Mouse (Mus musculus): ENCODE data around the gene Aff2. TPM values are rescaled to one million over a fixed set of nuclear protein-coding genes. Genes with fewer than 3 reads are reported as not detected.

Gene Aff2
- total and polyA plus RNA-seq, 3 experiments = under 0.01 TPM; not detected in 2

DNA sequence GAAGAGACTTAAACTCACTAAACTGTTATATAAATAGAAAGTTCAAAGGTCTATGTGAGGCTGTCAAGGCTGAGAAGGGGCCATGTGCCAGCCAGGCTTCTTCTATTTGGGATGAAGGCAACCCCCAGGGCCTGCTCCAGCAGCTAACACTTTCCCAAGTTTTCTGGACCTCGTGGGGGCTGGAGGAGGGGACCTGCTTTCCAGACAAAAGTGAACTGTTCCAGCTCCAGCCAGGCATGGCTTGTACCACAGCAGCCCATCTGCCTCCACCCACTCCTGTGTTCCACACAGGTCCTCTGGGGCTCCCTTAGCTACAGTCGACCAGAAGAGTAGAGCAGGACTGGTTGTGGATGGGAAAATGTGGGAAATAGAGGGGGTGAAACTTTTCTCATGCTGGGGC is 4.1 kb downstream of the Aff2 start:
- DNase-seq (ENCODE audit: low spot score) (no peak), ATAC-seq (ENCODE audit: extremely low read depth, insufficient number of reproducible peaks, low FRiP score, poor library complexity, severe bottlenecking) (no peak)
- TF ChIP-seq GATA2 (IDR thresholded peaks at IDR 0.05; ENCODE audit: borderline replicate concordance, low read depth, low read length) (no peak), GATA1 (IDR thresholded peaks at IDR 0.05; ENCODE audit: borderline replicate concordance, low read length) (no peak)
- Histone ChIP-seq H3K36me3 (replicated peaks) (no peaks in the 10 kb centered on the region), H3K4me3 (ENCODE audit: low read depth, low read length) (no peak overlapping the region), H3K27me3 (ENCODE audit: insufficient read depth, low read length) (no peaks in the 10 kb centered on the region), H3K9me3 (replicated peaks) (no peaks in the 10 kb centered on the region), H3K4me1 (ENCODE audit: insufficient read depth, low read depth, low read length) (no peaks in the 10 kb centered on the region)

- ATAC-seq (ENCODE audit: extremely low read depth, insufficient number of reproducible peaks, low FRiP score, poor library complexity, severe bottlenecking) (no peak), DNase-seq (ENCODE audit: low spot score) (no peak)
- TF ChIP-seq GATA1 (IDR thresholded peaks at IDR 0.05; ENCODE audit: borderline replicate concordance, low read length) = no peak
- TF ChIP-seq TAL1 (conservative IDR thresholded peaks at IDR 0.05; ENCODE audit: low read depth, low read length) = no peak
- no peak for TF ChIP-seq POLR2AphosphoS5 (IDR thresholded peaks at IDR 0.05; ENCODE audit: insufficient replicate concordance, low read depth, low read length)
- no peak for TF ChIP-seq GATA2 (IDR thresholded peaks at IDR 0.05; ENCODE audit: borderline replicate concordance, low read depth, low read length)
- TF ChIP-seq CTCF (IDR thresholded peaks at IDR 0.05; ENCODE audit: low read depth, low read length) = no peak
- H3K4me3 ChIP-seq (ENCODE audit: low read depth, low read length) = no peak overlapping the region
- no peaks in the 10 kb centered on the region for H3K4me1 ChIP-seq (ENCODE audit: insufficient read depth, low read depth, low read length)
- H3K9me3 ChIP-seq (replicated peaks) = no peaks in the 10 kb centered on the region
- H3K27me3 ChIP-seq (ENCODE audit: insufficient read depth, low read length) = no peaks in the 10 kb centered on the region
- H3K36me3 ChIP-seq (replicated peaks) = no peaks in the 10 kb centered on the region
Measured at GRCm38 (mm10) chrX:69373341-69373740, 13.2 kb downstream of the Aff2 start.

DNA sequence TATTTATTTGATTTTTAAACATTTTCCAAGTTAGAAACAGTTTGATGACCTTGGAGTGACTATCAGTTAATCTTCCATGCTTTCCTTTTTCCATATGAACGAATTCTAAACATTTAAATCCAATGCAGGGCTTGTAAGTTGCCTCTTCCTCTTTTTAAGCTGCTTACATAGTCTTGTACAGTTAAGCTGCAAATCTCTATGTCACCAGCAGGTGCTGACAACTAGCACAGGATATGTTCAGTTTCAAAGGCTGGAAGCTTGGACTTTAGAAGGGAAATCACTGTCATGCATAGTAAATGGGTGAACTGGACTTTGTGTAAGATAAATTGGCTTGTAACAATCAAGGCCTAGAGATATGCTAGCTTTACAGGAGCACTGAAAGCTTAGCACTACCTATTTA is 29.6 kb downstream of the Aff2 start:
- no peaks in the 10 kb centered on the region for H3K27me3 ChIP-seq (ENCODE audit: insufficient read depth, low read length)
- no peak for ATAC-seq (ENCODE audit: extremely low read depth, insufficient number of reproducible peaks, low FRiP score, poor library complexity, severe bottlenecking)
- DNase-seq (ENCODE audit: low spot score) = no peak
- TF ChIP-seq CTCF (IDR thresholded peaks at IDR 0.05; ENCODE audit: low read depth, low read length) = no peak
- TF ChIP-seq TAL1 (conservative IDR thresholded peaks at IDR 0.05; ENCODE audit: low read depth, low read length) = no peak
- no peak for TF ChIP-seq POLR2AphosphoS5 (IDR thresholded peaks at IDR 0.05; ENCODE audit: insufficient replicate concordance, low read depth, low read length)
- TF ChIP-seq GATA2 (IDR thresholded peaks at IDR 0.05; ENCODE audit: borderline replicate concordance, low read depth, low read length) = no peak
- no peak for TF ChIP-seq GATA1 (IDR thresholded peaks at IDR 0.05; ENCODE audit: borderline replicate concordance, low read length)
- H3K9me3 ChIP-seq (replicated peaks) = no peaks in the 10 kb centered on the region
- no peaks in the 10 kb centered on the region for H3K4me1 ChIP-seq (ENCODE audit: insufficient read depth, low read depth, low read length)
- no peaks in the 10 kb centered on the region for H3K36me3 ChIP-seq (replicated peaks)
- H3K4me3 ChIP-seq (ENCODE audit: low read depth, low read length) = no peak overlapping the region

GRCm38 (mm10) chrX:69415043-69415442 is 54.9 kb downstream of the Aff2 start:
- H3K36me3 ChIP-seq (replicated peaks) = no peaks in the 10 kb centered on the region
- no peak for DNase-seq (ENCODE audit: low spot score)
- H3K4me3 ChIP-seq (ENCODE audit: low read depth, low read length) = no peak overlapping the region
- ATAC-seq (ENCODE audit: extremely low read depth, insufficient number of reproducible peaks, low FRiP score, poor library complexity, severe bottlenecking) = no peak
- H3K4me1 ChIP-seq (ENCODE audit: insufficient read depth, low read depth, low read length) = no peaks in the 10 kb centered on the region
- H3K27me3 ChIP-seq (ENCODE audit: insufficient read depth, low read length) = no peaks in the 10 kb centered on the region
- TF ChIP-seq GATA1 (IDR thresholded peaks at IDR 0.05; ENCODE audit: borderline replicate concordance, low read length) (no peak), TAL1 (conservative IDR thresholded peaks at IDR 0.05; ENCODE audit: low read depth, low read length) (no peak), CTCF (IDR thresholded peaks at IDR 0.05; ENCODE audit: low read depth, low read length) (no peak), GATA2 (IDR thresholded peaks at IDR 0.05; ENCODE audit: borderline replicate concordance, low read depth, low read length) (no peak), POLR2AphosphoS5 (IDR thresholded peaks at IDR 0.05; ENCODE audit: insufficient replicate concordance, low read depth, low read length) (no peak)
- no peaks in the 10 kb centered on the region for H3K9me3 ChIP-seq (replicated peaks)

- no peak overlapping the region for H3K4me3 ChIP-seq (ENCODE audit: low read depth, low read length)
- TF ChIP-seq CTCF (IDR thresholded peaks at IDR 0.05; ENCODE audit: low read depth, low read length) (no peak), TAL1 (conservative IDR thresholded peaks at IDR 0.05; ENCODE audit: low read depth, low read length) (no peak), POLR2AphosphoS5 (IDR thresholded peaks at IDR 0.05; ENCODE audit: insufficient replicate concordance, low read depth, low read length) (no peak), GATA1 (IDR thresholded peaks at IDR 0.05; ENCODE audit: borderline replicate concordance, low read length) (no peak), GATA2 (IDR thresholded peaks at IDR 0.05; ENCODE audit: borderline replicate concordance, low read depth, low read length) (no peak)
- H3K36me3 ChIP-seq (replicated peaks) = no peaks in the 10 kb centered on the region
- H3K9me3 ChIP-seq (replicated peaks) = no peaks in the 10 kb centered on the region
- DNase-seq (ENCODE audit: low spot score) (no peak), ATAC-seq (ENCODE audit: extremely low read depth, insufficient number of reproducible peaks, low FRiP score, poor library complexity, severe bottlenecking) (no peak)
- H3K27me3 ChIP-seq (ENCODE audit: insufficient read depth, low read length) = no peaks in the 10 kb centered on the region
- H3K4me1 ChIP-seq (ENCODE audit: insufficient read depth, low read depth, low read length) = no peaks in the 10 kb centered on the region
Measured at GRCm38 (mm10) chrX:69438422-69438821, 78.3 kb downstream of the Aff2 start.

GRCm38 (mm10) chrX:69441937-69442336 is 81.8 kb downstream of the Aff2 start:
- no peaks in the 10 kb centered on the region for H3K36me3 ChIP-seq (replicated peaks)
- no peaks in the 10 kb centered on the region for H3K9me3 ChIP-seq (replicated peaks)
- ATAC-seq (ENCODE audit: extremely low read depth, insufficient number of reproducible peaks, low FRiP score, poor library complexity, severe bottlenecking) = no peak
- no peaks in the 10 kb centered on the region for H3K27me3 ChIP-seq (ENCODE audit: insufficient read depth, low read length)
- H3K4me3 ChIP-seq (ENCODE audit: low read depth, low read length) = no peak overlapping the region
- DNase-seq (ENCODE audit: low spot score) = no peak
- no peak for TF ChIP-seq TAL1 (conservative IDR thresholded peaks at IDR 0.05; ENCODE audit: low read depth, low read length)
- H3K4me1 ChIP-seq (ENCODE audit: insufficient read depth, low read depth, low read length) = no peaks in the 10 kb centered on the region

- Histone ChIP-seq H3K4me1 (ENCODE audit: insufficient read depth, low read depth, low read length) (no peaks in the 10 kb centered on the region), H3K36me3 (replicated peaks) (no peaks in the 10 kb centered on the region), H3K27me3 (ENCODE audit: insufficient read depth, low read length) (no peaks in the 10 kb centered on the region), H3K9me3 (replicated peaks) (no peaks in the 10 kb centered on the region), H3K4me3 (ENCODE audit: low read depth, low read length) (no peak overlapping the region)
- ATAC-seq (ENCODE audit: extremely low read depth, insufficient number of reproducible peaks, low FRiP score, poor library complexity, severe bottlenecking) (no peak), DNase-seq (ENCODE audit: low spot score) (no peak)
- TF ChIP-seq CTCF (IDR thresholded peaks at IDR 0.05; ENCODE audit: low read depth, low read length) (no peak), POLR2AphosphoS5 (IDR thresholded peaks at IDR 0.05; ENCODE audit: insufficient replicate concordance, low read depth, low read length) (no peak), TAL1 (conservative IDR thresholded peaks at IDR 0.05; ENCODE audit: low read depth, low read length) (no peak), GATA1 (IDR thresholded peaks at IDR 0.05; ENCODE audit: borderline replicate concordance, low read length) (no peak), GATA2 (IDR thresholded peaks at IDR 0.05; ENCODE audit: borderline replicate concordance, low read depth, low read length) (no peak)
Measured at GRCm38 (mm10) chrX:69460896-69461295, 100.8 kb downstream of the Aff2 start.
